Mouse (Mus musculus) olfactory bulb, adult 2 months (tissue): ENCODE measurements around the gene Creb5.

Experiments used
- CTCF ChIP-seq: fragments of 200-500 bp; IDR thresholded peaks from 2 replicates; pipeline ENCODE4 v1.5.1; 2012; ENCODE audit warnings: low read depth, mild to moderate bottlenecking, low read length, moderate library complexity; ENCODE audit not compliant: insufficient read depth
- POLR2A ChIP-seq: fragments of 200-500 bp; IDR thresholded peaks from 2 replicates; pipeline ENCODE4 v1.6.1; 2012; ENCODE audit warnings: mild to moderate bottlenecking, low read depth, low read length, moderate library complexity; ENCODE audit not compliant: insufficient read depth

GRCm38 (mm10) chr6:53477501-53477900 is 190.4 kb downstream of the Creb5 start:
- TF ChIP-seq CTCF = no peak
- TF ChIP-seq POLR2A = no peak
